Mouse (Mus musculus): ENCODE measurements at regions not wholly inside any gene's neighbourhood (a gene's known extent, or its start where the extent isn't known, plus 50 kb on each side); places are given as distances from the start of the nearest gene placed in this dataset.
"Not testable (repeated sequence)": the region's sequence is repeated elsewhere in the genome, so short reads cannot be mapped to it uniquely, and the experiment has no call there.

GRCm38 (mm10) chr12:113322173-113322572 is 136.4 kb downstream of the Tmem121 start:
- ATAC-seq (ENCODE audit: extremely low read depth, insufficient number of reproducible peaks, low FRiP score, poor library complexity, severe bottlenecking) (no peak), DNase-seq (ENCODE audit: low spot score) (no peak)
- H3K27me3 ChIP-seq (ENCODE audit: insufficient read depth, low read length): no peaks in the 10 kb centered on the region
- TF ChIP-seq GATA1 (IDR thresholded peaks at IDR 0.05; ENCODE audit: borderline replicate concordance, low read length) (no peak), GATA2 (IDR thresholded peaks at IDR 0.05; ENCODE audit: borderline replicate concordance, low read depth, low read length) (no peak), CTCF (IDR thresholded peaks at IDR 0.05; ENCODE audit: low read depth, low read length) (no peak), POLR2AphosphoS5 (IDR thresholded peaks at IDR 0.05; ENCODE audit: insufficient replicate concordance, low read depth, low read length) (no peak), TAL1 (conservative IDR thresholded peaks at IDR 0.05; ENCODE audit: low read depth, low read length) (no peak)
- no peaks in the 10 kb centered on the region for H3K4me1 ChIP-seq (ENCODE audit: insufficient read depth, low read depth, low read length)
- no peaks in the 10 kb centered on the region for H3K36me3 ChIP-seq (replicated peaks)
- peaks cover 16% of the 10 kb centered on the region for H3K9me3 ChIP-seq (replicated peaks)
- H3K4me3 ChIP-seq (ENCODE audit: low read depth, low read length): no peak overlapping the region

- Histone ChIP-seq H3K36me3 (replicated peaks) (no peaks in the 10 kb centered on the region), H3K4me3 (ENCODE audit: low read depth, low read length) (no peak overlapping the region), H3K4me1 (ENCODE audit: insufficient read depth, low read depth, low read length) (no peaks in the 10 kb centered on the region), H3K9me3 (replicated peaks) (peaks cover 36% of the 10 kb centered on the region), H3K27me3 (ENCODE audit: insufficient read depth, low read length) (no peaks in the 10 kb centered on the region)
- DNase-seq (ENCODE audit: low spot score): no peak
- no peak for ATAC-seq (ENCODE audit: extremely low read depth, insufficient number of reproducible peaks, low FRiP score, poor library complexity, severe bottlenecking)
- TF ChIP-seq POLR2AphosphoS5 (IDR thresholded peaks at IDR 0.05; ENCODE audit: insufficient replicate concordance, low read depth, low read length) (no peak), TAL1 (conservative IDR thresholded peaks at IDR 0.05; ENCODE audit: low read depth, low read length) (no peak), GATA2 (IDR thresholded peaks at IDR 0.05; ENCODE audit: borderline replicate concordance, low read depth, low read length) (no peak), GATA1 (IDR thresholded peaks at IDR 0.05; ENCODE audit: borderline replicate concordance, low read length) (no peak), CTCF (IDR thresholded peaks at IDR 0.05; ENCODE audit: low read depth, low read length) (no peak)
These were observed 142.1 kb downstream of the Tmem121 start for GRCm38 (mm10) chr12:113327851-113328250.

GRCm38 (mm10) chr12:113330266-113330665 is 144.5 kb downstream of the Tmem121 start:
- TF ChIP-seq GATA2 (IDR thresholded peaks at IDR 0.05; ENCODE audit: borderline replicate concordance, low read depth, low read length) (no peak), CTCF (IDR thresholded peaks at IDR 0.05; ENCODE audit: low read depth, low read length) (no peak), TAL1 (conservative IDR thresholded peaks at IDR 0.05; ENCODE audit: low read depth, low read length) (no peak), POLR2AphosphoS5 (IDR thresholded peaks at IDR 0.05; ENCODE audit: insufficient replicate concordance, low read depth, low read length) (no peak), GATA1 (IDR thresholded peaks at IDR 0.05; ENCODE audit: borderline replicate concordance, low read length) (no peak)
- Histone ChIP-seq H3K4me3 (ENCODE audit: low read depth, low read length) (no peak overlapping the region), H3K27me3 (ENCODE audit: insufficient read depth, low read length) (no peaks in the 10 kb centered on the region), H3K36me3 (replicated peaks) (no peaks in the 10 kb centered on the region), H3K4me1 (ENCODE audit: insufficient read depth, low read depth, low read length) (no peaks in the 10 kb centered on the region), H3K9me3 (replicated peaks) (peaks cover 47% of the 10 kb centered on the region)
- DNase-seq (ENCODE audit: low spot score) (no peak), ATAC-seq (ENCODE audit: extremely low read depth, insufficient number of reproducible peaks, low FRiP score, poor library complexity, severe bottlenecking) (no peak)

- no peak for ATAC-seq (ENCODE audit: extremely low read depth, insufficient number of reproducible peaks, low FRiP score, poor library complexity, severe bottlenecking)
- no peak for TF ChIP-seq GATA1 (IDR thresholded peaks at IDR 0.05; ENCODE audit: borderline replicate concordance, low read length)
- TF ChIP-seq GATA2 (IDR thresholded peaks at IDR 0.05; ENCODE audit: borderline replicate concordance, low read depth, low read length): no peak
- TF ChIP-seq CTCF (IDR thresholded peaks at IDR 0.05; ENCODE audit: low read depth, low read length): no peak
- TF ChIP-seq POLR2AphosphoS5 (IDR thresholded peaks at IDR 0.05; ENCODE audit: insufficient replicate concordance, low read depth, low read length): no peak
- TF ChIP-seq TAL1 (conservative IDR thresholded peaks at IDR 0.05; ENCODE audit: low read depth, low read length): no peak
- DNase-seq (ENCODE audit: low spot score): no peak
- Histone ChIP-seq H3K9me3 (replicated peaks) (peaks cover 43% of the 10 kb centered on the region), H3K27me3 (ENCODE audit: insufficient read depth, low read length) (no peaks in the 10 kb centered on the region), H3K4me1 (ENCODE audit: insufficient read depth, low read depth, low read length) (no peaks in the 10 kb centered on the region), H3K4me3 (ENCODE audit: low read depth, low read length) (no peak overlapping the region), H3K36me3 (replicated peaks) (no peaks in the 10 kb centered on the region)
These were observed 146.5 kb downstream of the Tmem121 start for GRCm38 (mm10) chr12:113332226-113332625.

- DNase-seq (ENCODE audit: low spot score) (no peak), ATAC-seq (ENCODE audit: extremely low read depth, insufficient number of reproducible peaks, low FRiP score, poor library complexity, severe bottlenecking) (no peak)
- H3K27me3 ChIP-seq (ENCODE audit: insufficient read depth, low read length): no peaks in the 10 kb centered on the region
- no peak overlapping the region for H3K4me3 ChIP-seq (ENCODE audit: low read depth, low read length)
- H3K36me3 ChIP-seq (replicated peaks): no peaks in the 10 kb centered on the region
- H3K9me3 ChIP-seq (replicated peaks): peaks cover 45% of the 10 kb centered on the region
- no peaks in the 10 kb centered on the region for H3K4me1 ChIP-seq (ENCODE audit: insufficient read depth, low read depth, low read length)
- no peak for TF ChIP-seq POLR2AphosphoS5 (IDR thresholded peaks at IDR 0.05; ENCODE audit: insufficient replicate concordance, low read depth, low read length)
- no peak for TF ChIP-seq CTCF (IDR thresholded peaks at IDR 0.05; ENCODE audit: low read depth, low read length)
- TF ChIP-seq GATA1 (IDR thresholded peaks at IDR 0.05; ENCODE audit: borderline replicate concordance, low read length): no peak
- TF ChIP-seq GATA2 (IDR thresholded peaks at IDR 0.05; ENCODE audit: borderline replicate concordance, low read depth, low read length): no peak
- TF ChIP-seq TAL1 (conservative IDR thresholded peaks at IDR 0.05; ENCODE audit: low read depth, low read length): no peak
These were observed 147.7 kb downstream of the Tmem121 start for GRCm38 (mm10) chr12:113333399-113333798.

- H3K4me1 ChIP-seq (ENCODE audit: insufficient read depth, low read depth, low read length); ATAC-seq (ENCODE audit: extremely low read depth, insufficient number of reproducible peaks, low FRiP score, poor library complexity, severe bottlenecking); DNase-seq (ENCODE audit: low spot score): not testable (repeated sequence)
These were observed 148.1 kb downstream of the Tmem121 start for GRCm38 (mm10) chr12:113333853-113334252.

GRCm38 (mm10) chr12:113337271-113337670 is 151.5 kb downstream of the Tmem121 start:
- DNase-seq (ENCODE audit: low spot score) (no peak), ATAC-seq (ENCODE audit: extremely low read depth, insufficient number of reproducible peaks, low FRiP score, poor library complexity, severe bottlenecking) (no peak)
- no peaks in the 10 kb centered on the region for H3K4me1 ChIP-seq (ENCODE audit: insufficient read depth, low read depth, low read length)
- H3K9me3 ChIP-seq (replicated peaks): peaks cover 43% of the 10 kb centered on the region
- no peaks in the 10 kb centered on the region for H3K27me3 ChIP-seq (ENCODE audit: insufficient read depth, low read length)
- H3K4me3 ChIP-seq (ENCODE audit: low read depth, low read length): no peak overlapping the region
- no peaks in the 10 kb centered on the region for H3K36me3 ChIP-seq (replicated peaks)
- no peak for TF ChIP-seq CTCF (IDR thresholded peaks at IDR 0.05; ENCODE audit: low read depth, low read length)
- TF ChIP-seq GATA2 (IDR thresholded peaks at IDR 0.05; ENCODE audit: borderline replicate concordance, low read depth, low read length): no peak
- no peak for TF ChIP-seq POLR2AphosphoS5 (IDR thresholded peaks at IDR 0.05; ENCODE audit: insufficient replicate concordance, low read depth, low read length)
- TF ChIP-seq TAL1 (conservative IDR thresholded peaks at IDR 0.05; ENCODE audit: low read depth, low read length): no peak
- TF ChIP-seq GATA1 (IDR thresholded peaks at IDR 0.05; ENCODE audit: borderline replicate concordance, low read length): no peak

More at GRCm38 (mm10) chr12:113333853-113334252, 148.1 kb downstream of the Tmem121 start:
- not testable (repeated sequence) for H3K27me3 ChIP-seq (ENCODE audit: insufficient read depth, low read length); H3K4me3 ChIP-seq (ENCODE audit: low read depth, low read length); H3K36me3 ChIP-seq (replicated peaks)
- peaks cover 46% of the 10 kb centered on the region for H3K9me3 ChIP-seq (replicated peaks)

Data from G1E (cell line).